In genomic region chr4:118180301-118181080, GRCm38 (mm10) we compare ENCODE assay signal across 8 mouse cellular contexts. TPM values are rescaled to one million over a fixed set of nuclear protein-coding genes. Genes with fewer than 3 reads are reported as not detected.
DNase-seq lines count a peak whose midpoint lies in the region; ATAC-seq and TF ChIP-seq lines count a peak whose summit lies in the region.

No protein-coding gene starts in this region.

- peaks cover 20% of the 10 kb centered on the region for H3K36me3 ChIP-seq in lung, embryonic 15.5 days
- peaks cover 15% of the 10 kb centered on the region for H3K36me3 ChIP-seq in embryonic facial prominence, embryonic 11.5 days (replicated peaks; ENCODE audit: control insufficient read depth, insufficient read depth, low read depth, low read length)
- peaks cover 15% of the 10 kb centered on the region for H3K36me3 ChIP-seq in hindbrain, postnatal 0 days (ENCODE audit: insufficient read depth, low read length)
- H3K36me3 ChIP-seq in midbrain, embryonic 15.5 days (replicated peaks) = peaks cover 16% of the 10 kb centered on the region

- H3K9ac ChIP-seq in lung, embryonic 15.5 days = peak overlapping the region; percentile 39
- peak overlapping the region; percentile 75 for H3K9ac ChIP-seq in embryonic facial prominence, embryonic 11.5 days (replicated peaks; ENCODE audit: low read length)
- H3K9ac ChIP-seq in hindbrain, postnatal 0 days (replicated peaks; ENCODE audit: low read length) = peak overlapping the region; percentile 33
- H3K9ac ChIP-seq in midbrain, embryonic 15.5 days = peak overlapping the region; percentile 46

- H3K27me3 ChIP-seq in lung, embryonic 15.5 days = no peaks in the 10 kb centered on the region
- H3K27me3 ChIP-seq in embryonic facial prominence, embryonic 11.5 days (ENCODE audit: control insufficient read depth, insufficient read depth, low read length) = no peaks in the 10 kb centered on the region
- H3K27me3 ChIP-seq in hindbrain, postnatal 0 days (ENCODE audit: insufficient read depth, low read length) = no peaks in the 10 kb centered on the region
- no peaks in the 10 kb centered on the region for H3K27me3 ChIP-seq in midbrain, embryonic 15.5 days (replicated peaks)

- H3K9me3 ChIP-seq in lung, embryonic 15.5 days = no peaks in the 10 kb centered on the region
- no peaks in the 10 kb centered on the region for H3K9me3 ChIP-seq in embryonic facial prominence, embryonic 11.5 days (replicated peaks; ENCODE audit: control insufficient read depth, low read length)
- H3K9me3 ChIP-seq in hindbrain, postnatal 0 days (ENCODE audit: low read length) = no peaks in the 10 kb centered on the region
- no peaks in the 10 kb centered on the region for H3K9me3 ChIP-seq in midbrain, embryonic 15.5 days

- H3K4me3 ChIP-seq in lung, embryonic 15.5 days = peak overlapping the region; percentile 69
- H3K4me3 ChIP-seq in embryonic facial prominence, embryonic 11.5 days (ENCODE audit: low read depth, low read length) = peak overlapping the region; percentile 76
- peak overlapping the region; percentile 82 for H3K4me3 ChIP-seq in hindbrain, postnatal 0 days (ENCODE audit: low read length)
- peak overlapping the region; percentile 78 for H3K4me3 ChIP-seq in midbrain, embryonic 15.5 days

- ATAC-seq in lung, embryonic 15.5 days (ENCODE audit: borderline replicate concordance, extremely low read depth, low FRiP score, low TSS enrichment) = no peak
- no peak for ATAC-seq in embryonic facial prominence, embryonic 11.5 days (replicated peaks; ENCODE audit: insufficient number of reproducible peaks, low FRiP score, low TSS enrichment, low read depth)
- peak; percentile 16; the same call in 1 of the 2 replicates for ATAC-seq in hindbrain, postnatal 0 days
- peak; percentile 5 for ATAC-seq in midbrain, embryonic 15.5 days (replicated peaks)

- peak overlapping the region; percentile 72 for H3K4me2 ChIP-seq in lung, embryonic 15.5 days
- peak overlapping the region; percentile 66 for H3K4me2 ChIP-seq in embryonic facial prominence, embryonic 11.5 days (ENCODE audit: low read depth, low read length)
- H3K4me2 ChIP-seq in hindbrain, postnatal 0 days (ENCODE audit: low read depth, low read length) = peak overlapping the region; percentile 61
- peak overlapping the region; percentile 73 for H3K4me2 ChIP-seq in midbrain, embryonic 15.5 days

- H3K27ac ChIP-seq in lung, embryonic 15.5 days = peak overlapping the region; percentile 95
- peak overlapping the region; percentile 90 for H3K27ac ChIP-seq in embryonic facial prominence, embryonic 11.5 days (replicated peaks; ENCODE audit: low read depth, low read length)
- H3K27ac ChIP-seq in hindbrain, postnatal 0 days = peak overlapping the region; percentile 82
- H3K27ac ChIP-seq in midbrain, embryonic 15.5 days = peak overlapping the region; percentile 99

- WGBS in lung, embryonic 15.5 days = 10% methylated on average over 17 of the region's 17 CpGs
- WGBS in embryonic facial prominence, embryonic 11.5 days = 16% methylated on average over 17 of the region's 17 CpGs
- 13% methylated on average over 17 of the region's 17 CpGs for WGBS in hindbrain, postnatal 0 days
- WGBS in midbrain, embryonic 15.5 days = 12% methylated on average over 17 of the region's 17 CpGs

- H3K4me1 ChIP-seq in lung, embryonic 15.5 days = peaks cover 12% of the 10 kb centered on the region
- H3K4me1 ChIP-seq in embryonic facial prominence, embryonic 11.5 days (ENCODE audit: control insufficient read depth, insufficient read depth, low read length) = peaks cover 3% of the 10 kb centered on the region; the same call in 1 of the 2 replicates
- H3K4me1 ChIP-seq in hindbrain, postnatal 0 days (ENCODE audit: insufficient read depth, low read length) = peaks cover 4% of the 10 kb centered on the region; the same call in 1 of the 2 replicates
- peaks cover 16% of the 10 kb centered on the region for H3K4me1 ChIP-seq in midbrain, embryonic 15.5 days

- no peak for DNase-seq in lung, postnatal 10 days
- DNase-seq in embryonic facial prominence, embryonic 11.5 days (ENCODE audit: low spot score) = no peak
- no peak for DNase-seq in hindbrain, postnatal 0 days (ENCODE audit: low spot score)
- DNase-seq in urinary bladder, postnatal 25 days (ENCODE audit: low spot score) = no peak
- no peak for DNase-seq in T-cell, adult 2 months (ENCODE audit: low spot score)
- DNase-seq in B cell, adult 2 months = no peak

- no peak for TF ChIP-seq CTCF in hindbrain, postnatal 0 days (IDR thresholded peaks at IDR 0.05; ENCODE audit: low read depth)

RNA-seq across cellular contexts. Expression of gene Kdm4a, which starts 0.6 kb away (rescaled TPM):
- polyA plus RNA-seq in lung, embryonic 15.5 days (2015; fragmentation: Nextera tagmentation; extraction: Ambion mirVana) = 39.3 and 40.0 TPM in 2 replicates
- polyA plus RNA-seq in embryonic facial prominence, embryonic 11.5 days (2014; fragmentation: Nextera tagmentation; extraction: Ambion mirVana) = 53.2 and 56.7 TPM in 2 replicates
- total RNA-seq in hindbrain, postnatal 0 days (2014; rRNA removed) = 87.1 and 93.7 TPM in 2 replicates
- 32.5 and 33.6 TPM in 2 replicates for polyA plus RNA-seq in hindbrain, postnatal 0 days (2015; fragmentation: Nextera tagmentation; extraction: Ambion mirVana)
- polyA plus RNA-seq in midbrain, embryonic 15.5 days (2015; fragmentation: Nextera tagmentation; extraction: Ambion mirVana) = 51.8 and 53.8 TPM in 2 replicates

RNA-seq across cellular contexts. Expression of gene St3gal3, which starts 45.8 kb away (rescaled TPM):
- 8.1 and 9.1 TPM in 2 replicates for polyA plus RNA-seq in lung, embryonic 15.5 days (2015; fragmentation: Nextera tagmentation; extraction: Ambion mirVana)
- 4.8 and 5.6 TPM in 2 replicates for polyA plus RNA-seq in embryonic facial prominence, embryonic 11.5 days (2014; fragmentation: Nextera tagmentation; extraction: Ambion mirVana)
- 50.2 and 50.9 TPM in 2 replicates for total RNA-seq in hindbrain, postnatal 0 days (2014; rRNA removed)
- 11.3 and 11.8 TPM in 2 replicates for polyA plus RNA-seq in hindbrain, postnatal 0 days (2015; fragmentation: Nextera tagmentation; extraction: Ambion mirVana)
- 12.6 and 12.9 TPM in 2 replicates for polyA plus RNA-seq in midbrain, embryonic 15.5 days (2015; fragmentation: Nextera tagmentation; extraction: Ambion mirVana)

Comparison
In these comparisons a context has a peak if more than half of its experiments do, and no peak if none do; other contexts are left out.
1. ATAC-seq: peak in hindbrain, postnatal 0 days (single experiment) and midbrain, embryonic 15.5 days (single experiment); none in lung, embryonic 15.5 days (single experiment) and embryonic facial prominence, embryonic 11.5 days (single experiment).
2. Peak in every context shown above with its lines, with median percentiles within 50 percentile points of each other: H3K27ac ChIP-seq, H3K4me2 ChIP-seq, H3K4me3 ChIP-seq and H3K9ac ChIP-seq.